Mouse (Mus musculus) ES-E14 (cell line): ENCODE results near the gene Clcn2. TPM values are rescaled to one million over a fixed set of nuclear protein-coding genes. Genes with fewer than 3 reads are reported as not detected.
A peak's percentile ranks its signal among the peaks of the same experiment; 100 is the strongest.

Source experiments
- DNase-seq: peaks from one replicate; pipeline ENCODE4 v3.0.0-alpha.2; 2013; ENCODE audit warnings: low read depth, low spot score
- H3K27ac ChIP-seq: 2 replicates; pipeline ENCODE4 v1.5.1; 2012; ENCODE audit warnings: low read depth, mild to moderate bottlenecking, low read length, moderate library complexity, mixed read lengths; ENCODE audit not compliant: poor library complexity, insufficient read depth, severe bottlenecking
- H3K36me3 ChIP-seq: 2 replicates; pipeline ENCODE4 v1.6.1; 2012; ENCODE audit warnings: mild to moderate bottlenecking, low read length, moderate library complexity, mixed read lengths; ENCODE audit not compliant: control insufficient read depth, poor library complexity, insufficient read depth, severe bottlenecking
- H3K4me1 ChIP-seq, 2 experiments: fragments of 150-350 bp in 1 of 2; sonication (generic) in 1 of 2; 2 replicates each; pipeline ENCODE4 v1.6.1; 2012; ENCODE audit warnings: low read length in 2 of 2, mild to moderate bottlenecking in 1 of 2, mixed read lengths in 1 of 2; ENCODE audit not compliant: control insufficient read depth in 2 of 2, insufficient read depth in 2 of 2, poor library complexity in 1 of 2
- H3K4me3 ChIP-seq, 2 experiments: fragments of 150-350 bp in 1 of 2; sonication (generic) in 1 of 2; 2 replicates each; pipeline ENCODE4 v1.5.1; 2012; ENCODE audit warnings: low read length in 2 of 2, low read depth in 1 of 2, mild to moderate bottlenecking in 1 of 2, mixed read lengths in 1 of 2; ENCODE audit not compliant: insufficient read depth in 1 of 2, poor library complexity in 1 of 2, severe bottlenecking in 1 of 2
- H3K9ac ChIP-seq: 2 replicates; pipeline ENCODE4 v1.6.1; 2012; ENCODE audit warnings: low read depth, mild to moderate bottlenecking, low read length, mixed read lengths; ENCODE audit not compliant: poor library complexity, insufficient read depth, severe bottlenecking
- H3K9me3 ChIP-seq: fragments of 150-350 bp; sonication (generic); 2 replicates; pipeline ENCODE4 v1.6.1; 2012; ENCODE audit warnings: low read depth, mild to moderate bottlenecking, low read length; ENCODE audit not compliant: control insufficient read depth, insufficient read depth
- CHD2 ChIP-seq: IDR thresholded peaks from 2 replicates; pipeline ENCODE4 v1.6.1; 2014; ENCODE audit warnings: mild to moderate bottlenecking, low read depth, low read length, inconsistent platforms
- HCFC1 ChIP-seq: IDR thresholded peaks from 2 replicates; pipeline ENCODE4 v1.6.1; 2012; ENCODE audit warnings: low read length, inconsistent platforms, borderline replicate concordance; ENCODE audit not compliant: insufficient read depth
- MAFK ChIP-seq: IDR thresholded peaks from 2 replicates; pipeline ENCODE4 v1.6.1; 2014; ENCODE audit warnings: mild to moderate bottlenecking, low read depth, low read length, inconsistent platforms; ENCODE audit not compliant: insufficient read depth
- ZC3H11A ChIP-seq: IDR thresholded peaks from 2 replicates; pipeline ENCODE4 v1.6.1; 2012; ENCODE audit warnings: low read depth, mild to moderate bottlenecking, inconsistent platforms, low read length, borderline replicate concordance
- ZNF384 ChIP-seq: IDR thresholded peaks from 2 replicates; pipeline ENCODE4 v1.6.1; 2012; ENCODE audit warnings: low read depth, low read length, inconsistent platforms
- in situ Hi-C, 2 experiments: fragments of 600-800 bp; cut with MboI; formaldehyde crosslinking; loops; one replicate each; pipeline ENCODE4 v1.15.1; 2025; ENCODE audit warnings: low sequenced_read_pairs in 2 of 2, inconsistent platforms in 1 of 2; ENCODE audit not compliant: unreplicated experiment in 2 of 2
- total RNA-seq: library from RNA; depleted of rRNA; stranded (reverse); fragments of 300-350 nt; gene quantifications from 2 replicates; pipeline ENCODE4 v1.2.3, GENCODE M21; 2012

Gene Clcn2
- total RNA-seq, 1 experiment, result 38.2 TPM

DNA sequence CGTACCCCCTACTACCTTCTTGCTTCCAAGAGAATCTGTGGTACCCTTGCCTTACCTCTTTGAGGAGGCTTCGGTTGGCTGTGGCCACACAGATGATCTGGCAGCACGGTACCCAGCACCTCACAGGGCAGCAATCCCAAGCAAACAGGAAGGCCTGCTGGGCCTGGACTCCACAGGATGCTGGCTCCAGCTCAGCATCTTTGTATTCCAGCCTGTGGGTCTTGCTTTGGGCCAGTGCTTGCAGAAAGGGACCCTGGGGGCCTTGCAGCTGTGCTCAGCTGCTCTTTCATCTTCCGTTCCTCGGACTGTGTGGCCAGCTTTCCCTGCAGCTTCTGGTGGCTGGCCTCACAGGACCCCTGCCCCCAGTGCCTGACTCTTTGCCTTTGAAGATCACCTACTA lies 17.5 kb downstream of the Clcn2 start:
- H3K4me3 ChIP-seq, result no peak overlapping the region
- no peak overlapping the region for H3K27ac ChIP-seq
- peaks cover 3 to 21% of the 10 kb centered on the region in 2 experiments; a peak in 3 of 4 replicates for H3K4me1 ChIP-seq

DNA sequence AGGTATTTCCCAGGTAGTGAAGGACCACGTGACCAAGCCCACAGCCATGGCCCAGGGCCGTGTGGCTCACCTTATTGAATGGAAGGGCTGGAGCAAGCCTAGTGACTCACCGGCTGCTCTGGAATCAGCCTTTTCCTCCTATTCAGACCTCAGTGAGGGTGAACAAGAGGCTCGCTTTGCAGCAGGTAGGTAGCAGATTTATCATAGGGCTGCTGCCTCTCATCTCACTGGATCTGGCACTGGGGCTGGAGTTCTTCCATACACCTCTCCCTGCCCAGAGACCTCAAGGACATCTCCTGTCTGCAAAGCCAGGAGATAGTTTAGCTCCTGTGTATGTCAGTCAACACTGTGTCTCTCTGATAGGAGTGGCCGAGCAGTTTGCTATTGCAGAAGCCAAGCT lies 18.3 kb downstream of the Clcn2 start:
- H3K36me3 ChIP-seq, result peaks cover 4% of the 10 kb centered on the region; the same call in 1 of the 2 replicates
- no peak overlapping the region for H3K4me3 ChIP-seq
- TF ChIP-seq ZNF384 (no peak), CHD2 (no peak), HCFC1 (no peak)
- H3K9ac ChIP-seq, result no peak overlapping the region
- in situ Hi-C loops, result no loop called here
- no peak overlapping the region for H3K27ac ChIP-seq
- no peak for DNase-seq
- H3K4me1 ChIP-seq, result peaks cover 3 to 25% of the 10 kb centered on the region in 2 experiments; a peak in 3 of 4 replicates
- no peaks in the 10 kb centered on the region for H3K9me3 ChIP-seq

More for the DNA sequence above, 17.5 kb downstream of the Clcn2 start:
- H3K9me3 ChIP-seq, result no peaks in the 10 kb centered on the region
- H3K9ac ChIP-seq, result no peak overlapping the region
- in situ Hi-C loops, result no loop called here
- DNase-seq, result no peak
- H3K36me3 ChIP-seq, result peaks cover 4% of the 10 kb centered on the region
- TF ChIP-seq ZC3H11A (no peak), HCFC1 (no peak), MAFK (no peak), ZNF384 (no peak), CHD2 (no peak)

DNA sequence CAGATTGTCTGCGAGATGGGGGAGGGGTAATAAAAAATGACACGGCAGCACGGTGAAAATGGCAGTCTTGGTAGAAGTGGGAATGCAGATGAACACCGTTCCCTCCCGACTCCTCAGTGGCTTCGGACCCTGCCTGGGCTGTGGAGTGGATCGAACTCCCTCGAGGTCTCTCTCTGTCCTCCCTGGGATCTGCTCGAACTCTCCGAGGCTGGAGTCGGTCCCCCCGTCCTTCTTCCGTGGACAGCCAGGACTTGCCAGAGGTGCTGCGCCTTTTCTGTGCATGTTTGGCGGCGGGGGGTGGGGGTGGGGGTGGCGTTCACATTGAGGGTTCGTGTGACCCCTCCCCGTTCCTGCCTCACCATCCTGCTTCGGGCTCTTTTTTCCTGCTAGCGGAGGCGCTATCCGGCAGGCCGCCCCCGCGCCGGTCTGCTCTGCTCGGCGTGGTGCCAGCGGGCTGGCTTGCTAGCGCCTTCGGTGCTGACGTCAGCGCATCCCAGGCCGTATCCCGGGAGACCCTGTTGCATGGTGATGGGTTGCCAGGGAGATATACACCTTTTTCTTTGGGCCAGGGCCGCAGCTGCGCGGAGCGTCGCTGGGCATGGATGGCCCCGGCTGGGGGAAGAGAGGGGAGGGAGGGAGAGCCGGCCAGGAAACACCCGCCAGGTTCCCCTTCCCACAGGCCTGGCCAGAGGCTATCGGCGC lies 21.8 kb downstream of the Clcn2 start:
- Histone ChIP-seq H3K36me3 (peaks cover 8% of the 10 kb centered on the region), H3K4me3 (peak overlapping the region; percentile 1 to 42), H3K9me3 (no peaks in the 10 kb centered on the region), H3K27ac (no peak overlapping the region), H3K9ac (peak overlapping the region; percentile 18; the same call in 1 of the 2 replicates), H3K4me1 (peaks cover 0 to 22% of the 10 kb centered on the region in 2 experiments; a peak in 3 of 4 replicates)
- in situ Hi-C loops, result no loop called here
- no peak for DNase-seq
- no peak for TF ChIP-seq ZC3H11A
- no peak for TF ChIP-seq CHD2
- no peak for TF ChIP-seq ZNF384
- peak; percentile 58; the same call in 1 of the 2 replicates for TF ChIP-seq MAFK
- no peak for TF ChIP-seq HCFC1

DNA sequence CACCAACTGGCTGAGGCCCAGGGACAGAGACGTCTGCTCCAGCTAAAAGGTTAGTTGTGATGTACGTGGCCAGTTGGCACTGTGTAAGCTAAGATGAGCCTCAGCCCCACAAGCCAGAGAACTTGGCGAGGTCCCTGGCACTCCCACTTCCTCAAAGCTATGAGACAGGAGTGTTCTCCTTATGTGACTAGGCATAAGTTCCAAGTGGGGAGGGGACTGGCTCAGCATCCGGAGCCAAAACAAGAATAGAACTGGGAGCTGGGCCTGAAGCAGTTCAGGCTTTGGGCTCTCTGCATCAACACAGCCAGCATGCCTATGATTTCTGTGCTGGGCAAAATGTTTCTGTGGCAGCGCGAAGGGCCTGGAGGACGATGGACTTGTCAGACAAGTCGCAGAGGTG lies 22.8 kb downstream of the Clcn2 start:
- TF ChIP-seq ZNF384, result no peak
- no peak for TF ChIP-seq ZC3H11A
- TF ChIP-seq CHD2, result no peak
- no peak for TF ChIP-seq HCFC1
- TF ChIP-seq MAFK, result no peak
- Histone ChIP-seq H3K4me3 (no peak overlapping the region), H3K4me1 (peaks cover 0 to 20% of the 10 kb centered on the region in 2 experiments; a peak in 3 of 4 replicates), H3K9me3 (no peaks in the 10 kb centered on the region), H3K27ac (no peak overlapping the region), H3K36me3 (peaks cover 11% of the 10 kb centered on the region), H3K9ac (no peak overlapping the region)
- in situ Hi-C loops, result no loop called here
- DNase-seq, result no peak
